Mouse (Mus musculus) liver, embryonic 15.5 days (tissue): ENCODE data around the gene Ngb. TPM values are rescaled to one million over a fixed set of nuclear protein-coding genes. Genes with fewer than 3 reads are reported as not detected.

Experiments used
- ATAC-seq: fragments of 200-750 bp; cut with Nextera tagmentation; 2 replicates; pipeline ENCODE4 v1.8.0; 2017; ENCODE audit warnings: moderate number of reproducible peaks, mild to moderate bottlenecking, moderate library complexity; ENCODE audit not compliant: insufficient read depth
- H3K27ac ChIP-seq: fragments of 300-500 bp; sonication (generic); replicated peaks from 2 replicates; pipeline ENCODE4 v1.5.1; 2015; ENCODE audit warnings: mild to moderate bottlenecking, inconsistent platforms
- H3K27me3 ChIP-seq: fragments of 300-500 bp; sonication (generic); 2 replicates; pipeline ENCODE4 v1.6.1; 2015; ENCODE audit warnings: mild to moderate bottlenecking, inconsistent platforms
- H3K36me3 ChIP-seq: fragments of 300-500 bp; sonication (generic); replicated peaks from 2 replicates; pipeline ENCODE4 v1.6.1; 2015; ENCODE audit warnings: moderate library complexity, mild to moderate bottlenecking, inconsistent platforms
- H3K4me1 ChIP-seq: fragments of 300-500 bp; sonication (generic); replicated peaks from 2 replicates; pipeline ENCODE4 v1.6.1; 2015; ENCODE audit warnings: inconsistent platforms
- H3K4me2 ChIP-seq: fragments of 300-500 bp; sonication (generic); 2 replicates; pipeline ENCODE4 v1.6.1; 2015; ENCODE audit warnings: moderate library complexity, mild to moderate bottlenecking, inconsistent platforms
- H3K4me3 ChIP-seq: fragments of 300-500 bp; sonication (generic); replicated peaks from 2 replicates; pipeline ENCODE4 v1.5.1; 2015; ENCODE audit warnings: mild to moderate bottlenecking, inconsistent platforms
- H3K9ac ChIP-seq: fragments of 300-500 bp; sonication (generic); 2 replicates; pipeline ENCODE4 v1.6.1; 2015; ENCODE audit warnings: moderate library complexity, mild to moderate bottlenecking, inconsistent platforms
- H3K9me3 ChIP-seq: fragments of 300-500 bp; sonication (generic); replicated peaks from 2 replicates; pipeline ENCODE4 v1.6.1; 2016; ENCODE audit warnings: inconsistent platforms
- WGBS: fragments of 180-500 bp; shearing (Covaris S2); methylation state at CpG from one replicate; pipeline ENCODE4 v1.1.7; 2015; ENCODE audit warnings: mixed read lengths; ENCODE audit not compliant: insufficient replicate concordance; 5-methylcytosine and 5-hydroxymethylcytosine counted together
- polyA plus RNA-seq: library from polyadenylated mRNA; unstranded; fragments of >200 nt; fragmentation: Nextera tagmentation; extraction: Ambion mirVana; gene quantifications from 2 replicates; pipeline ENCODE4 v1.2.1, GENCODE M21; 2015

The Ngb gene
- polyA plus RNA-seq, 1 experiment from 2014 or later: not detected

GRCm38 (mm10) chr12:87091916-87092315, 10.4 kb downstream of the Ngb start:
- Histone ChIP-seq H3K4me1 (no peaks in the 10 kb centered on the region; the same call in 1 of the 2 replicates), H3K4me3 (no peak overlapping the region), H3K36me3 (no peaks in the 10 kb centered on the region), H3K9ac (no peak overlapping the region), H3K27me3 (no peaks in the 10 kb centered on the region), H3K9me3 (no peaks in the 10 kb centered on the region), H3K4me2 (no peak overlapping the region), H3K27ac (no peak overlapping the region)
- no peak for ATAC-seq
- 36% methylated on average over 2 of the region's 2 CpGs for WGBS

- Histone ChIP-seq H3K27ac (no peak overlapping the region), H3K36me3 (no peaks in the 10 kb centered on the region), H3K9ac (no peak overlapping the region), H3K4me1 (no peaks in the 10 kb centered on the region; the same call in 1 of the 2 replicates), H3K4me2 (no peak overlapping the region), H3K4me3 (no peak overlapping the region), H3K9me3 (no peaks in the 10 kb centered on the region), H3K27me3 (no peaks in the 10 kb centered on the region)
- ATAC-seq: no peak
- WGBS: 51% methylated on average over 2 of the region's 2 CpGs
Observed at GRCm38 (mm10) chr12:87089701-87090100, 12.6 kb downstream of the Ngb start.

- Histone ChIP-seq H3K4me2 (no peak overlapping the region), H3K9ac (no peak overlapping the region), H3K36me3 (no peaks in the 10 kb centered on the region), H3K4me1 (no peaks in the 10 kb centered on the region; the same call in 1 of the 2 replicates), H3K27me3 (no peaks in the 10 kb centered on the region), H3K9me3 (no peaks in the 10 kb centered on the region), H3K4me3 (no peak overlapping the region), H3K27ac (no peak overlapping the region)
- ATAC-seq: no peak
- 82% methylated on average over 4 of the region's 4 CpGs for WGBS
Observed at GRCm38 (mm10) chr12:87089255-87089654, 13.1 kb downstream of the Ngb start.

GRCm38 (mm10) chr12:87088331-87088730, 14.0 kb downstream of the Ngb start:
- Histone ChIP-seq H3K4me3 (no peak overlapping the region), H3K9ac (no peak overlapping the region), H3K27me3 (no peaks in the 10 kb centered on the region), H3K4me2 (no peak overlapping the region), H3K4me1 (no peaks in the 10 kb centered on the region; the same call in 1 of the 2 replicates), H3K9me3 (no peaks in the 10 kb centered on the region), H3K36me3 (no peaks in the 10 kb centered on the region), H3K27ac (no peak overlapping the region)
- WGBS: 24% methylated on average over 4 of the region's 4 CpGs
- ATAC-seq: no peak

GRCm38 (mm10) chr12:87087236-87087635, 15.1 kb downstream of the Ngb start:
- no peaks in the 10 kb centered on the region for H3K27me3 ChIP-seq
- ATAC-seq: no peak
- no peak overlapping the region for H3K4me3 ChIP-seq
- H3K9ac ChIP-seq: no peak overlapping the region
- no peak overlapping the region for H3K4me2 ChIP-seq
- no peaks in the 10 kb centered on the region for H3K36me3 ChIP-seq
- no peak overlapping the region for H3K27ac ChIP-seq
- H3K4me1 ChIP-seq: no peaks in the 10 kb centered on the region; the same call in 1 of the 2 replicates
- no peaks in the 10 kb centered on the region for H3K9me3 ChIP-seq
- 49% methylated on average over 7 of the region's 7 CpGs for WGBS

- no peak overlapping the region for H3K4me3 ChIP-seq
- no peaks in the 10 kb centered on the region for H3K27me3 ChIP-seq
- no peaks in the 10 kb centered on the region for H3K4me1 ChIP-seq
- 56% methylated on average over 8 of the region's 8 CpGs for WGBS
- no peak overlapping the region for H3K27ac ChIP-seq
- H3K36me3 ChIP-seq: no peaks in the 10 kb centered on the region
- no peak overlapping the region for H3K9ac ChIP-seq
- no peak for ATAC-seq
- no peak overlapping the region for H3K4me2 ChIP-seq
- no peaks in the 10 kb centered on the region for H3K9me3 ChIP-seq
Observed at GRCm38 (mm10) chr12:87082797-87083196, 19.5 kb downstream of the Ngb start.

- no peaks in the 10 kb centered on the region for H3K4me1 ChIP-seq
- H3K27ac ChIP-seq: no peak overlapping the region
- H3K4me3 ChIP-seq: no peak overlapping the region
- H3K9me3 ChIP-seq: no peaks in the 10 kb centered on the region
- no peak for ATAC-seq
- no peaks in the 10 kb centered on the region for H3K27me3 ChIP-seq
- no peak overlapping the region for H3K9ac ChIP-seq
- H3K36me3 ChIP-seq: no peaks in the 10 kb centered on the region
- no peak overlapping the region for H3K4me2 ChIP-seq
- WGBS: 69% methylated on average over 2 of the region's 2 CpGs
Observed at GRCm38 (mm10) chr12:87076610-87077009, 25.7 kb downstream of the Ngb start.

GRCm38 (mm10) chr12:87070520-87070919, 31.8 kb downstream of the Ngb start:
- H3K27ac ChIP-seq: no peak overlapping the region
- no peaks in the 10 kb centered on the region for H3K9me3 ChIP-seq
- 43% methylated on average over 5 of the region's 5 CpGs for WGBS
- H3K4me2 ChIP-seq: no peak overlapping the region
- no peak overlapping the region for H3K9ac ChIP-seq
- H3K36me3 ChIP-seq: no peaks in the 10 kb centered on the region
- no peak for ATAC-seq
- H3K4me1 ChIP-seq: no peaks in the 10 kb centered on the region
- H3K27me3 ChIP-seq: no peaks in the 10 kb centered on the region
- no peak overlapping the region for H3K4me3 ChIP-seq

GRCm38 (mm10) chr12:87066429-87066828, 35.9 kb downstream of the Ngb start:
- H3K27me3 ChIP-seq: no peaks in the 10 kb centered on the region
- ATAC-seq: no peak
- no peak overlapping the region for H3K4me3 ChIP-seq
- H3K4me2 ChIP-seq: no peak overlapping the region
- H3K4me1 ChIP-seq: no peaks in the 10 kb centered on the region
- no peak overlapping the region for H3K27ac ChIP-seq
- no peaks in the 10 kb centered on the region for H3K9me3 ChIP-seq
- H3K9ac ChIP-seq: no peak overlapping the region
- no peaks in the 10 kb centered on the region for H3K36me3 ChIP-seq
- 76% methylated on average over 5 of the region's 5 CpGs for WGBS

GRCm38 (mm10) chr12:87065446-87065845, 36.9 kb downstream of the Ngb start:
- Histone ChIP-seq H3K27ac (no peak overlapping the region), H3K36me3 (no peaks in the 10 kb centered on the region), H3K4me1 (no peaks in the 10 kb centered on the region), H3K27me3 (no peaks in the 10 kb centered on the region), H3K9ac (no peak overlapping the region), H3K4me2 (no peak overlapping the region), H3K4me3 (no peak overlapping the region), H3K9me3 (no peaks in the 10 kb centered on the region)
- WGBS: 75% methylated on average over 11 of the region's 11 CpGs
- ATAC-seq: no peak

GRCm38 (mm10) chr12:87057066-87057465, 45.3 kb downstream of the Ngb start:
- no peak overlapping the region for H3K4me3 ChIP-seq
- H3K27ac ChIP-seq: no peak overlapping the region
- 48% methylated on average over 17 of the region's 17 CpGs for WGBS
- H3K9ac ChIP-seq: no peak overlapping the region
- H3K4me2 ChIP-seq: no peak overlapping the region
- peaks cover 4% of the 10 kb centered on the region for H3K27me3 ChIP-seq
- H3K9me3 ChIP-seq: no peaks in the 10 kb centered on the region
- no peaks in the 10 kb centered on the region for H3K4me1 ChIP-seq
- no peak for ATAC-seq
- H3K36me3 ChIP-seq: no peaks in the 10 kb centered on the region

GRCm38 (mm10) chr12:87054873-87055272, 47.5 kb downstream of the Ngb start:
- Histone ChIP-seq H3K36me3 (no peaks in the 10 kb centered on the region), H3K4me2 (no peak overlapping the region), H3K4me3 (no peak overlapping the region), H3K4me1 (no peaks in the 10 kb centered on the region), H3K9ac (no peak overlapping the region), H3K27me3 (peaks cover 4% of the 10 kb centered on the region), H3K9me3 (no peaks in the 10 kb centered on the region), H3K27ac (no peak overlapping the region)
- 42% methylated on average over 7 of the region's 7 CpGs for WGBS
- no peak for ATAC-seq
